Mouse (Mus musculus) layer of hippocampus, adult 18-20 months (tissue): ENCODE data around the gene Dclk2. TPM values are rescaled to one million over a fixed set of nuclear protein-coding genes. Genes with fewer than 3 reads are reported as not detected.

Experiments used
- DNase-seq, 2 experiments: peaks; one replicate each; pipeline ENCODE4 v3.0.0; 2022; ENCODE audit warnings: low spot score in 2 of 2
- total RNA-seq, 2 experiments: library from RNA; stranded (reverse); gene quantifications; 2 replicates each; pipeline ENCODE4 v1.2.3; 2021

Dclk2 gene
- total RNA-seq, 2 experiments from 2014 or later: 101 to 104 TPM

DNA sequence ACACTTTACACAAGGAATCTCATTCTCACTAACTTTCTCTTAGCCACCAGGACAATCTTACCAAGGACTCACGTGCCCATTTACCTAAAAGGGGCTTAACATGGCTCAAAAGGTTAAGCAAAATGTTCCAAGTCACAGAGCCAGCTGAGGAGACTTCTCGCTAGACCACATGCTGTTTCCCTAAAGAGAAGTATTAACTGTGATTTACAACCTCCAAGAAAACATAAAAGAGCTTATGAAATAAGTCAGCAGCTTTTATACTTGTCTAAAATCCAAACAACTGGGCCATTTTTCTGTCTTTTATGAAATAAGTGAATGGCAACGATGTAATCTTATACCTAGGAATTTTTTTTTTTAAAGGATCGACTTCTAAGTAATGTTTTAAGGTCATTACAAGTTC lies 74.6 kb downstream of the Dclk2 start:
- DNase-seq: no peak

DNA sequence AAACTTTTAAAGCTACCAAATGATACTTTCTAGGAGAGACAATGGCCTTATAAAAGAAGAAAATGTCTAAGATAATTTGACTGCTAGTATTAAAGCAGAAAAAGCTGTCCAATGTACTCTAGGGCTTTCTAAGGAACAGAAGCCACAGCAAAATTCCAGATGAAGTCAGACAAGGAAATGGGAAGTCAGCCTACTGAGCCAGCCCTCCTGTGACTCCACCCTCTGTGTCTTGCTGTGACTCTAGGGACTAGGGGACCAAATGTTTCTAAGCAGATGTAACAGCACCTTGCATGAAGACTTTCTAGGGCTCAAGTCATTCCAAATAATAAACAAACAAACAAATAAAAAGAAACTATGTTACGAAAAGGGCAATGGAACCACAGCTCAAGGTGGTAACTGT lies 75.1 kb downstream of the Dclk2 start:
- DNase-seq: no peak

GRCm38 (mm10) chr3:86844804-86845481 lies 75.7 kb downstream of the Dclk2 start:
- peak in 1 of 2 experiments; percentile 76 for DNase-seq

GRCm38 (mm10) chr3:86842461-86842860 lies 78.2 kb downstream of the Dclk2 start:
- DNase-seq: no peak

- no peak for DNase-seq
Observed at GRCm38 (mm10) chr3:86839606-86840005, 81.0 kb downstream of the Dclk2 start.

- DNase-seq: peak in 1 of 2 experiments; percentile 53
Observed at GRCm38 (mm10) chr3:86837386-86837785, 83.3 kb downstream of the Dclk2 start.

DNA sequence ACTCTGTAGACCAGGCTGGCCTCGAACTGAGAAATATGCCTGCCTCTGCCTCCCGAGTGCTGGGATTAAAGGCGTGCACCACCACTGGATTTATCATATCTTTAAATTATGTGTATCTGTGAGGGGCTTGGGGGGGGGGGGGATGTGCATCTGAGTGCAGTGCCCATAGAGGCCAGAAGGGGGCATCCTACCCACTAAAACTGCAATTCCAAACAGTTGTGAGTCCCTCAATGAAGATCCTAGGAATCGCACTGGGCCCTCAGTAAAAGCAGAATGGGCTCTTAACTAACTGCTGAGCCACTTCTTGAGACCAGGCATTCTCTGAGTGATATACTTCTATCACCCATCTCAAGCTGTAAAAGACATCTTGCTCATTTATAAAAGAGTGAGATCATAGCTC lies 85.5 kb downstream of the Dclk2 start:
- no peak for DNase-seq

- peak in 1 of 2 experiments; percentile 60 for DNase-seq
Observed at GRCm38 (mm10) chr3:86834341-86834740, 86.3 kb downstream of the Dclk2 start.

GRCm38 (mm10) chr3:86832591-86833267 lies 87.9 kb downstream of the Dclk2 start:
- peak; percentile 32 to 57 for DNase-seq

GRCm38 (mm10) chr3:86832115-86832514 lies 88.5 kb downstream of the Dclk2 start:
- peak; percentile 30 to 64 for DNase-seq

DNA sequence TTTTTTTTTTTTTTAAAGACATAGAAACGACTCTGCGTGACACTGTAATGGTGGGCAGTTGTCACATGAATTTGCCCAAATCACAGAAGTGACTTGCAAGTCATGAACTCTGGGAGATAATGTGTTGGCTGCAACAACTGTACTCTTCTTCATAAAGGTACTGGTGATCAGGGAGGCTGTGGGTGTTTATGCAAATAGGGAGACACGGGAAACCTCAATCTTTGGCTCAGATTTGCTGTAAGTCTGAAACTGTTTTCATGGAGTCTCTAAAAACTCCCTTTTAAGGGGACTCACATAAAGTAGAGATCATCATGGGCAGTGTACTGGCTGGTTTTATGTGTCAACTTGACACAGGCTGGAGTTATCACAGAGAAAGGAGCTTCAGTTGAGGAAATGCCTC lies 93.1 kb downstream of the Dclk2 start:
- DNase-seq: no peak

- DNase-seq: no peak
Observed at GRCm38 (mm10) chr3:86821383-86821782, 99.3 kb downstream of the Dclk2 start.

- no peak for DNase-seq
Observed at GRCm38 (mm10) chr3:86820344-86820743, 100.3 kb downstream of the Dclk2 start.

DNA sequence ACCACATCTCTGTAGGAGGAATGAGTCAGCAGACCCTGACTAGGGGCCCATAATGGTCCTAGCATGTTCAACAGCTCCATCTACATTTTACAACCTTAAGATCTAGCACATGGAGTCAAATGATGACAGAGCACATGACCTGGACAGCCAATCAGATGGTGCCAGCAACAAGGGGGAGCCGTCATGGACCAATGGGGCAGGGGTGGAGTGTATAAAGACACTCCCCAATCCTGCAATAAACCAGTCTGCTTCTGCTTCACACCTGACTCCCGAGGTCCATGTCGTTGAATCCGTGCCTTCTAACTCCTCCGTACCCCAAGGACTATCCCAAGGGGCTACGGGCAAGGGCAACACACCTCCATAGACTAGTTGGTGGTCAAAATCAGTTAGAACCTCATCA lies 101.3 kb downstream of the Dclk2 start:
- no peak for DNase-seq

DNA sequence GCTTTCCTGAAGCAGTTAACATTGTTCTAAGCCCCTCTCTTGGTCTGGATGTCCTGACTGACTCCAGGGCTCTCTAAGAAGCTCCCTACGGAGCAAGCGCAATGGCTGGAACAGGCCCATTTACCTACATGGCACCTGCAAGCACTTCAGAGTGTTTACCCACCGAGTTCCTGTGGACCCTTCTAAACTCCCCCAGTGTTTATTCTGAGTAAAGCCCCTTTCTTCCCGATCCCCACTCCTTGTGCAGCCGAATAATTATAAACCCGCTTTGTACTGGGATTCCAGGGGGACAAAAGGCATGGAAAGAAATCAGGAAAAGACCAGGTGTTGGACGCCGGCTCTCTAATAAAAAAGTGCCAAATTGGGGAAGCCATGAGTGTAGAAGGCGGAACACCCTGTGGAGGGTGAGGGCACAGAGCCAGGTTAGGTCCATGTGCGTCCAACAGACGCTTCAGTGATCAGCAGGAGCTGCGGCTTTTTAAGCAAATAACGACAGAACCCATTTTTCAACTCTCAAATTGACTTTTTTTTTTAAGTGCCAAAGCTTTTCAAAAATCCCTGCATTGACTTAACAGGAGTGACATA lies 102.6 kb downstream of the Dclk2 start:
- DNase-seq: no peak

DNA sequence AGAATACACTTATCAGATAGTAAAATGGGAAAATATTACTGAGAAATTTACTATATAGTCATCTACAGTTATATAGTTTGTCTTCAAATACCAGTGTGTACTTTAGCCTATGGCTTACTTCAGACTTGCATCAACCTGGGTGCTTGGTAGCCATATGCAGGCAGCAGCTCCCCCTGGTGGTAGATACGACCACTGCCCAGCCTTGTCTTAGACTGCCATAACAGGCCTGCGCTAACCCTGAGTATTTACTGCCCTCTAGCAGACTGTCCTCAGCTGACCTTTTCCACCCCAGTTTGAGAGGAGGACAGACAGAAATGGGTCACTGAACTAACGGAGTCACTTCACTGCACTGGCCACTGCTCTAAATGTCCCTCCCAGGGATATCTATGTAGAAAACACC lies 108.0 kb downstream of the Dclk2 start:
- peak; percentile 61 to 89 for DNase-seq

DNA sequence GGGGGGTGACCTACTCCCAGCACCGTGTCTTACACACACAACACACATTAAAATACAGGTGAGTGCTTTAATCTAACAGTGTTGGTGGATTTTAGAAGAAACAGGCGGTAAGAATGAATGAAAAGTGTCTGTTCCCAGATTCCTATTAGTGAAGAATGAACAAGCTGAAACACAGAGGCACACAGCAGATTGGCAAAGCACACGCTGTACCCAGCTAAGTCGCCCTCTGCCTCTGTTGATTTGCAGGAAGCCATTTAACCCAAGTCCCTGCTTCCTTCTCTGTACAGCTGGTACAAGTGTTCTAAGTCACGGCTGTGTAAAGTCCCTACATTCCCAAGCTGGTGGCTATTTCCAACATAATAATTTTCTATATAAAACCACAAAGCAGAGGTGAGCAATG lies 109.7 kb downstream of the Dclk2 start:
- peak in 1 of 2 experiments; percentile 72 for DNase-seq

- no peak for DNase-seq
Observed at GRCm38 (mm10) chr3:86809646-86810045, 111.0 kb downstream of the Dclk2 start.

GRCm38 (mm10) chr3:86809199-86809598 lies 111.5 kb downstream of the Dclk2 start:
- no peak for DNase-seq

DNA sequence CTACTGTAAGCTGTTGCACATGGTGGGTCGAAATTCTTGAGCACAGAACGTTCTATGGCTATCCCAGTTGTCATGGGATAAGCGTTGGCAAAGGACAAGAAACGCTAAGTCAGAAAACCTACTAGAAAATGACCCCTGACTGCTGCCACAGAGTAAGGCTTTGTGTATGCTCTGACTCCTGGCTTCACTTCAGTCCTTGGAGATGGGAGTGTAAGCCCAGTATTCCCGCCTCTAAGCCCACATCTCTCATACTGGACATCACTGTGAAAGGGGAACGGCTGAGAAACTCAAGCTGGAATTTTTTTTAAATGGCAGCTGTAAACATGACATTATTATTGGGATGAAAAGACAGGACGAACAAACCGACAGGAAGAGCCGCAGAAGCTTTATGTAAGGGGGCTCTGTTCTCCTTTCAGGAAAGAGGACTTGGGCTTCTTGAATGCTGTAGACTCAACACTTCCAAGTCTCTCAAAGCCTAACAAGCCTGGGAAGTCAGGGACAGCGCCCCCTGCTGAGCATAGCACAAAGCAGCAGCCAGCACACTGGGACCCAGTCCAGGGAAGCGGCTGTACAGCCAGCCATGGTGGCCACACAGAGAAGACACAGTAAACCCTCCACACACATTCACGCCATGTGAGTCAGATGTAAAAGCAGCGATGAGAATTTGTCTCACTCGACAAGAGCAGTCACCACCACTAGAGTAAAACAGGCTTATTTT lies 112.7 kb downstream of the Dclk2 start:
- DNase-seq: peak in 1 of 2 experiments; percentile 72

- peak in 1 of 2 experiments; percentile 42 for DNase-seq
Observed at GRCm38 (mm10) chr3:86806834-86807233, 113.8 kb downstream of the Dclk2 start.

GRCm38 (mm10) chr3:86804265-86804664 lies 116.4 kb downstream of the Dclk2 start:
- peak; percentile 80 to 84 for DNase-seq
